Mouse (Mus musculus) cerebellum, adult 11-12 months (tissue): ENCODE measurements at regions not wholly inside any gene's neighbourhood (a gene's known extent, or its start where the extent isn't known, plus 50 kb on each side); places are given as distances from the start of the nearest gene placed in this dataset.

Experiments used
- DNase-seq: peaks from one replicate; pipeline ENCODE4 v3.0.0; 2022

- DNase-seq, result no peak
Measured at GRCm38 (mm10) chr8:96340702-96341101, 452.4 kb upstream of the Got2 start.

- no peak for DNase-seq
Measured at GRCm38 (mm10) chr8:96318367-96318766, 430.0 kb upstream of the Got2 start.

GRCm38 (mm10) chr8:96308989-96309718, 420.8 kb upstream of the Got2 start:
- no peak for DNase-seq

- no peak for DNase-seq
Measured at GRCm38 (mm10) chr8:96296643-96297042, 408.3 kb upstream of the Got2 start.

GRCm38 (mm10) chr8:96290740-96291139, 402.4 kb upstream of the Got2 start:
- no peak for DNase-seq

- no peak for DNase-seq
Measured at GRCm38 (mm10) chr8:96289519-96289918, 401.2 kb upstream of the Got2 start.

GRCm38 (mm10) chr8:96288525-96288924, 400.2 kb upstream of the Got2 start:
- no peak for DNase-seq

- DNase-seq, result no peak
Measured at GRCm38 (mm10) chr8:96277479-96278138, 389.3 kb upstream of the Got2 start.

GRCm38 (mm10) chr8:96277058-96277457, 388.7 kb upstream of the Got2 start:
- no peak for DNase-seq

GRCm38 (mm10) chr8:96256294-96256693, 367.9 kb upstream of the Got2 start:
- DNase-seq, result no peak

- DNase-seq, result no peak
Measured at GRCm38 (mm10) chr8:96255811-96256210, 367.5 kb upstream of the Got2 start.

- peak; percentile 8 for DNase-seq
Measured at GRCm38 (mm10) chr8:96246017-96246416, 357.7 kb upstream of the Got2 start.

GRCm38 (mm10) chr8:96244549-96245152, 356.3 kb upstream of the Got2 start:
- no peak for DNase-seq

GRCm38 (mm10) chr8:96238406-96238805, 350.1 kb upstream of the Got2 start:
- DNase-seq, result no peak

GRCm38 (mm10) chr8:96237940-96238339, 349.6 kb upstream of the Got2 start:
- no peak for DNase-seq

GRCm38 (mm10) chr8:96230412-96230811, 342.1 kb upstream of the Got2 start:
- DNase-seq, result no peak
